Mouse (Mus musculus) stomach, embryonic 16.5 days (tissue): ENCODE results near the gene Wfdc21. TPM values are rescaled to one million over a fixed set of nuclear protein-coding genes. Genes with fewer than 3 reads are reported as not detected.

Source experiments
- ATAC-seq: fragments of 200-750 bp; cut with Nextera tagmentation; 2 replicates; pipeline ENCODE4 v1.8.0; 2017; ENCODE audit warnings: moderate number of reproducible peaks, moderate TSS enrichment; ENCODE audit not compliant: insufficient read depth, low FRiP score
- H3K27ac ChIP-seq: fragments of 300-500 bp; sonication (generic); 2 replicates; pipeline ENCODE4 v1.5.1; 2014; ENCODE audit warnings: low read length
- H3K27me3 ChIP-seq: fragments of 300-500 bp; sonication (generic); 2 replicates; pipeline ENCODE4 v1.6.1; 2014; ENCODE audit warnings: low read length, control low read depth, mixed read lengths; ENCODE audit not compliant: control insufficient read depth, insufficient read depth
- H3K36me3 ChIP-seq: fragments of 300-500 bp; sonication (generic); 2 replicates; pipeline ENCODE4 v1.6.1; 2014; ENCODE audit warnings: low read length; ENCODE audit not compliant: control insufficient read depth, insufficient read depth
- H3K4me1 ChIP-seq: fragments of 300-500 bp; sonication (generic); 2 replicates; pipeline ENCODE4 v1.6.1; 2014; ENCODE audit warnings: low read length, control low read depth, mixed read lengths; ENCODE audit not compliant: control insufficient read depth, insufficient read depth
- H3K4me2 ChIP-seq: fragments of 300-500 bp; sonication (generic); 2 replicates; pipeline ENCODE4 v1.6.1; 2014; ENCODE audit warnings: low read depth, low read length, mixed read lengths
- H3K4me3 ChIP-seq: fragments of 300-500 bp; sonication (generic); replicated peaks from 2 replicates; pipeline ENCODE4 v1.5.1; 2014; ENCODE audit warnings: mild to moderate bottlenecking, low read length
- H3K9ac ChIP-seq: fragments of 300-500 bp; sonication (generic); 2 replicates; pipeline ENCODE4 v1.6.1; 2014; ENCODE audit warnings: low read length
- H3K9me3 ChIP-seq: fragments of 300-500 bp; sonication (generic); replicated peaks from 2 replicates; pipeline ENCODE4 v1.6.1; 2016; ENCODE audit warnings: low read length, control low read depth; ENCODE audit not compliant: control insufficient read depth
- WGBS: fragments of 180-500 bp; shearing (Covaris S2); extraction: QIAGEN DNeasy Blood & Tissue Kit; methylation state at CpG from one replicate; pipeline ENCODE4 v1.1.7; 2014; 5-methylcytosine and 5-hydroxymethylcytosine counted together
- polyA plus RNA-seq: library from polyadenylated mRNA; unstranded; fragments of >200 nt; fragmentation: Nextera tagmentation; extraction: Ambion mirVana; gene quantifications from 2 replicates; pipeline ENCODE4 v1.2.1, GENCODE M21; 2015

Gene Wfdc21
- polyA plus RNA-seq, 1 experiment from 2014 or later: 11.0 TPM

GRCm38 (mm10) chr11:83743525-83743924 lies 3.2 kb upstream of the Wfdc21 start:
- no peaks in the 10 kb centered on the region for H3K36me3 ChIP-seq
- WGBS: 73% methylated on average over 3 of the region's 3 CpGs
- no peaks in the 10 kb centered on the region for H3K4me1 ChIP-seq
- H3K9ac ChIP-seq: no peak overlapping the region
- H3K4me3 ChIP-seq: no peak overlapping the region
- H3K9me3 ChIP-seq: no peaks in the 10 kb centered on the region
- no peak for ATAC-seq
- no peaks in the 10 kb centered on the region for H3K27me3 ChIP-seq
- H3K4me2 ChIP-seq: no peak overlapping the region
- no peak overlapping the region for H3K27ac ChIP-seq

- no peak overlapping the region for H3K27ac ChIP-seq
- H3K9ac ChIP-seq: no peak overlapping the region
- H3K36me3 ChIP-seq: no peaks in the 10 kb centered on the region
- no peak overlapping the region for H3K4me3 ChIP-seq
- no peak overlapping the region for H3K4me2 ChIP-seq
- no peaks in the 10 kb centered on the region for H3K27me3 ChIP-seq
- 53% methylated on average over 4 of the region's 4 CpGs for WGBS
- no peak for ATAC-seq
- no peaks in the 10 kb centered on the region for H3K9me3 ChIP-seq
- no peaks in the 10 kb centered on the region for H3K4me1 ChIP-seq
Observed at GRCm38 (mm10) chr11:83746152-83746551, 588 bp upstream of the Wfdc21 start.

- WGBS: 68% methylated on average over 6 of the region's 6 CpGs
- no peak overlapping the region for H3K4me2 ChIP-seq
- H3K4me1 ChIP-seq: no peaks in the 10 kb centered on the region
- no peak overlapping the region for H3K27ac ChIP-seq
- no peak overlapping the region for H3K9ac ChIP-seq
- no peak overlapping the region for H3K4me3 ChIP-seq
- H3K36me3 ChIP-seq: no peaks in the 10 kb centered on the region
- ATAC-seq: no peak
- 0 out of 2 replicates have a peak, but pooled peaks cover 5% of the 10 kb centered on the region for H3K27me3 ChIP-seq
- no peaks in the 10 kb centered on the region for H3K9me3 ChIP-seq
Observed at GRCm38 (mm10) chr11:83747376-83748265, 881 bp downstream of the Wfdc21 start.

- under 1% methylated on average over 47 of the region's 47 CpGs for WGBS
- Histone ChIP-seq H3K4me2 (peak within 1 kb of the TSS; percentile 66), H3K4me3 (peak within 1 kb of the TSS; percentile 76), H3K9me3 (no peaks in the 10 kb centered on the region), H3K27ac (peak within 1 kb of the TSS; percentile 69), H3K36me3 (peaks cover 10% of the 10 kb centered on the region), H3K9ac (peak within 1 kb of the TSS; percentile 87), H3K27me3 (0 out of 2 replicates have a peak, but pooled peaks cover 5% of the 10 kb centered on the region), H3K4me1 (peaks cover 10% of the 10 kb centered on the region)
- peak; percentile 93 for ATAC-seq
Observed at GRCm38 (mm10) chr11:83753581-83754181, 6.9 kb downstream of the Wfdc21 start, which contains the start of gene Heatr6. Heatr6 (plus strand) TSS chr11:83753696.

GRCm38 (mm10) chr11:83754227-83754626 lies 7.5 kb downstream of the Wfdc21 start:
- WGBS: 4% methylated on average over 8 of the region's 8 CpGs
- no peak for ATAC-seq
- H3K27ac ChIP-seq: peak overlapping the region; percentile 69

GRCm38 (mm10) chr11:83767306-83767705 lies 20.6 kb downstream of the Wfdc21 start:
- ATAC-seq: no peak
- Histone ChIP-seq H3K4me1 (no peaks in the 10 kb centered on the region), H3K4me3 (no peak overlapping the region), H3K27me3 (no peaks in the 10 kb centered on the region), H3K9ac (no peak overlapping the region), H3K9me3 (no peaks in the 10 kb centered on the region), H3K4me2 (no peak overlapping the region), H3K27ac (no peak overlapping the region), H3K36me3 (peaks cover 39% of the 10 kb centered on the region)
- WGBS: 91% methylated on average over 9 of the region's 9 CpGs

More at GRCm38 (mm10) chr11:83754227-83754626, 7.5 kb downstream of the Wfdc21 start:
- Histone ChIP-seq H3K36me3 (peaks cover 15% of the 10 kb centered on the region), H3K9me3 (no peaks in the 10 kb centered on the region), H3K4me3 (peak overlapping the region; percentile 76), H3K27me3 (0 out of 2 replicates have a peak, but pooled peaks cover 5% of the 10 kb centered on the region), H3K9ac (peak overlapping the region; percentile 87), H3K4me2 (peak overlapping the region; percentile 66), H3K4me1 (peaks cover 10% of the 10 kb centered on the region)

GRCm38 (mm10) chr11:83768976-83769375 lies 22.2 kb downstream of the Wfdc21 start:
- H3K9me3 ChIP-seq: no peaks in the 10 kb centered on the region
- no peak for ATAC-seq
- no peak overlapping the region for H3K27ac ChIP-seq
- no peak overlapping the region for H3K4me3 ChIP-seq
- no peaks in the 10 kb centered on the region for H3K27me3 ChIP-seq
- H3K9ac ChIP-seq: no peak overlapping the region
- H3K4me2 ChIP-seq: no peak overlapping the region
- WGBS: 92% methylated on average over 4 of the region's 4 CpGs
- peaks cover 26% of the 10 kb centered on the region for H3K36me3 ChIP-seq
- no peaks in the 10 kb centered on the region for H3K4me1 ChIP-seq

- Histone ChIP-seq H3K4me3 (no peak overlapping the region), H3K27ac (no peak overlapping the region), H3K36me3 (peaks cover 32% of the 10 kb centered on the region), H3K9ac (no peak overlapping the region), H3K4me1 (no peaks in the 10 kb centered on the region), H3K27me3 (no peaks in the 10 kb centered on the region), H3K9me3 (no peaks in the 10 kb centered on the region), H3K4me2 (no peak overlapping the region)
- 93% methylated on average over 7 of the region's 7 CpGs for WGBS
- no peak for ATAC-seq
Observed at GRCm38 (mm10) chr11:83771014-83771413, 24.3 kb downstream of the Wfdc21 start.

- Histone ChIP-seq H3K27ac (no peak overlapping the region), H3K9me3 (no peaks in the 10 kb centered on the region), H3K4me1 (no peaks in the 10 kb centered on the region), H3K4me3 (no peak overlapping the region), H3K4me2 (no peak overlapping the region), H3K9ac (no peak overlapping the region), H3K27me3 (no peaks in the 10 kb centered on the region), H3K36me3 (peaks cover 39% of the 10 kb centered on the region)
- WGBS: 97% methylated on average over 6 of the region's 6 CpGs
- no peak for ATAC-seq
Observed at GRCm38 (mm10) chr11:83772341-83772740, 25.6 kb downstream of the Wfdc21 start.
